Mouse (Mus musculus) small intestine, adult 10 weeks (tissue): ENCODE data around the gene Tnp1. TPM values are rescaled to one million over a fixed set of nuclear protein-coding genes. Genes with fewer than 3 reads are reported as not detected.

ENCODE experiments used
- polyA plus RNA-seq: library from polyadenylated mRNA; stranded (reverse); fragments of 350-450 nt; fragmentation: Illumina TruSeq; extraction: RNeasy Lipid Tissue Mini Kit (QIAGEN cat#74804); gene quantifications from one replicate; pipeline ENCODE4 v1.2.3, GENCODE M21; 2014; ENCODE audit warnings: low replicate concordance

Tnp1 gene
- not detected for polyA plus RNA-seq

GRCm38 (mm10) chr1:73015731-73016130 lies at the start of gene Tnp1:
TSS of gene Tnp1 (minus strand) at chr1:73015909.

Other genes with a start within 250 kb of the Tnp1 start
- not detected for gene Igfbp2, start 191.4 kb downstream of the Tnp1 start, polyA plus RNA-seq
- gene Igfbp5, start 141.0 kb downstream of the Tnp1 start, polyA plus RNA-seq: 16.2 TPM